Mouse (Mus musculus) neural tube, embryonic 14.5 days (tissue): Measurements from ENCODE around the gene Irf6. TPM values are rescaled to one million over a fixed set of nuclear protein-coding genes. Genes with fewer than 3 reads are reported as not detected.

Experiments
- ATAC-seq: fragments of 200-750 bp; cut with Nextera tagmentation; 2 replicates; pipeline ENCODE4 v1.8.0; 2017; ENCODE audit warnings: low read depth, mild to moderate bottlenecking, moderate TSS enrichment, moderate library complexity
- H3K27ac ChIP-seq: fragments of 300-500 bp; sonication (generic); 2 replicates; pipeline ENCODE4 v1.5.1; 2014; ENCODE audit warnings: low read depth, mild to moderate bottlenecking, control low read depth, low read length, moderate library complexity, mixed read lengths
- H3K27me3 ChIP-seq: fragments of 300-500 bp; sonication (generic); 2 replicates; pipeline ENCODE4 v1.6.1; 2014; ENCODE audit warnings: low read length; ENCODE audit not compliant: control insufficient read depth, insufficient read depth
- H3K36me3 ChIP-seq: fragments of 300-500 bp; sonication (generic); 2 replicates; pipeline ENCODE4 v1.6.1; 2014; ENCODE audit warnings: low read length, mixed read lengths; ENCODE audit not compliant: control insufficient read depth, insufficient read depth
- H3K4me1 ChIP-seq: fragments of 300-500 bp; sonication (generic); 2 replicates; pipeline ENCODE4 v1.6.1; 2014; ENCODE audit warnings: low read length; ENCODE audit not compliant: control insufficient read depth, insufficient read depth
- H3K4me2 ChIP-seq: fragments of 300-500 bp; sonication (generic); 2 replicates; pipeline ENCODE4 v1.6.1; 2014; ENCODE audit warnings: mild to moderate bottlenecking, low read depth, low read length, control low read depth
- H3K4me3 ChIP-seq: fragments of 300-500 bp; sonication (generic); 2 replicates; pipeline ENCODE4 v1.5.1; 2014; ENCODE audit warnings: low read depth, low read length, control low read depth, mixed read lengths
- H3K9ac ChIP-seq: fragments of 300-500 bp; sonication (generic); replicated peaks from 2 replicates; pipeline ENCODE4 v1.6.1; 2014; ENCODE audit warnings: low read depth, mild to moderate bottlenecking, control low read depth, low read length, mixed read lengths
- H3K9me3 ChIP-seq: fragments of 300-500 bp; sonication (generic); 2 replicates; pipeline ENCODE4 v1.6.1; 2016; ENCODE audit warnings: low read length; ENCODE audit not compliant: control insufficient read depth
- WGBS: fragments of 180-500 bp; shearing (Covaris S2); extraction: QIAGEN DNeasy Blood & Tissue Kit; methylation state at CpG from one replicate; pipeline ENCODE4 v1.1.7; 2014; 5-methylcytosine and 5-hydroxymethylcytosine counted together
- polyA plus RNA-seq: library from polyadenylated mRNA; unstranded; fragments of >200 nt; fragmentation: Nextera tagmentation; extraction: Ambion mirVana; gene quantifications from 2 replicates; pipeline ENCODE4 v1.2.1, GENCODE M21; 2014

Gene Irf6
- 0.64 and 0.80 TPM in 2 replicates for polyA plus RNA-seq

DNA sequence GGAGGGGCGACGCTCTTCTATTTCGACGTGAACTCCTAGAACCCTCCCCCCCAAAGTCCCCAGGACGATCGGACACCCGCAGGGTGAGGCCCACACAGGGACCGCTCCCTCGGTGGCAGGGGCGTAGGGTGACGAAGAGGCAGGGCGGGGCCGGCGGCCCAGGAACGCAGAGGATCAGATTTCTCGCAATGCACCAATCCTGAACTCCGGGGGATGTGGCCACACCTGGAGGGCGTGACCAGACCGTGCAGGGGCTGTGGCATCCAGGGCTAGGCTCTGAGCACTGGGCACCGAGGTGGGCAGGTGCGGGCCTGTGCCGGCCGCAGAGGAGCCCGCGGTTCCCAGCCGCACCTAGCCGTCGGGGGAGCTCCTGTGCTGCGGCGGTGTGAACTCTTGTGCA is at the start of gene Irf6:
Gene Irf6, plus strand, starts transcription at position 240 of the 400 bp plus-strand sequence.
- Histone ChIP-seq H3K4me3 (peak within 1 kb of the TSS; percentile 7; the same call in 1 of the 2 replicates), H3K9ac (no peak within 1 kb of the TSS), H3K36me3 (no peaks in the 10 kb centered on the region), H3K27me3 (peaks cover 20% of the 10 kb centered on the region), H3K4me1 (no peaks in the 10 kb centered on the region; the same call in 1 of the 2 replicates), H3K9me3 (no peaks in the 10 kb centered on the region), H3K4me2 (peak within 1 kb of the TSS; percentile 35), H3K27ac (no peak within 1 kb of the TSS)
- peak; percentile 54; the same call in 1 of the 2 replicates for ATAC-seq
- WGBS = under 1% methylated on average over 30 of the region's 30 CpGs

DNA sequence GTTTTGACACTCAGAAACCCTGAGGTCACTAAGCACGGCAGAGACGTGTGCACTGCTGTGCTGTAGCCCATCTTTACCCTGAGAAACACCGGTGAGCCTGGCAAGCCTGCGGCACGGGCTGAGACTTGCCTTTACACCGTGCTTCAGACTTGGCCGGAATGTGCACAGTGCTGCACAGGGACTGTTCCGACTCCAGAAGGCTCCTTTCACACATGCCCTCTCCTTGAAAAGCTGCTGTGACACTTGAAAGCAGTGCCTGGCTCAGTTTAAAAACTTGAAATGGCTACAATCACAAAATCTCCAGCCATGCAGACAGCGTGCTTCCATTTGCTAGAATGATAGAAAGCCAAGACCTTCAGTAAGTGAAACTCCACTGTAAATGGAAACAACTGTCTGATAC is 40.8 kb upstream of the Irf6 start:
- H3K4me3 ChIP-seq = no peak overlapping the region
- no peak for ATAC-seq
- H3K9ac ChIP-seq = no peak overlapping the region
- H3K4me2 ChIP-seq = no peak overlapping the region
- peaks cover 65% of the 10 kb centered on the region for H3K36me3 ChIP-seq
- H3K9me3 ChIP-seq = no peaks in the 10 kb centered on the region
- H3K27ac ChIP-seq = no peak overlapping the region
- 98% methylated on average over 9 of the region's 9 CpGs for WGBS
- H3K4me1 ChIP-seq = no peaks in the 10 kb centered on the region
- H3K27me3 ChIP-seq = no peaks in the 10 kb centered on the region

DNA sequence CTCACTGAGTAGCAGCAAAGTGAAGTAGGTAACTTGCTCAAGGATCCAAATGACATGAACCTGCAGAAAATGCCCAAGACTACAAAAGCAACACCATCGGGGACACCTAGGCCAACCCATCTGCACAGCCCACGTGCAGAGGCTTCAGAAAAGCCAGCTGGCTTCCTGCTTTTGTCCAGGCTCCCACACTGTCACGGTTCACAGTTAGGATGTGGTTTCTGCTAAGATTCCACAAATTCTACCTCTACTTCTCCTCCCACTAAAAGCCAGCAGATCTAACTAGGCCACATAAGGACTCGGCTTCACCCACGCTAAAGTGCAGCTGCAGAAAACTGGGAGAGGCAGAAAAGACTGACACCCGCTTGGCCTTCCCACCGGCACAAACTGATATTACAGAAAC is 30.1 kb upstream of the Irf6 start:
- H3K36me3 ChIP-seq = peaks cover 46% of the 10 kb centered on the region
- no peaks in the 10 kb centered on the region for H3K9me3 ChIP-seq
- no peak overlapping the region for H3K4me2 ChIP-seq
- no peak for ATAC-seq
- no peak overlapping the region for H3K9ac ChIP-seq
- H3K4me3 ChIP-seq = no peak overlapping the region
- H3K4me1 ChIP-seq = no peaks in the 10 kb centered on the region
- H3K27ac ChIP-seq = no peak overlapping the region
- no peaks in the 10 kb centered on the region for H3K27me3 ChIP-seq
- 94% methylated on average over 7 of the region's 7 CpGs for WGBS

DNA sequence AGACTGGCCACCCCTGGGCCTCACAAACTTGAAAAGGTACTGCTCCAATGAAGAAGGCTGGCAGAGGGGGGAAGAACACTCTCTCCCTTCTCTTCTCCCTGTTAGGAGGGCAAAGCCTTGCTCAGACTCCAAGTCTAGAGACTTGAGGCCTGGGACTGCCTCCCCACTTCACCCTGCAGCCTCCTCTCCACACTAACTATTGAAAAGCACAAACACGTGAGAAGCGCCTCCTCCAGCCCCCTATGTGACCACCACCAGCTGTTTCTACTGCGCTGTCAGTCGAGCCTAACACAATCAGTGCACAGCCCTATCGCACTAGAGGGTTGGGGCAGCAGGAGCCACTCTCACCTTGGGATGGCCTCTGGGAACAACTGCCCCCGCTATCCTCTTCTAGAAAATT is 29.6 kb upstream of the Irf6 start:
- peaks cover 41% of the 10 kb centered on the region for H3K36me3 ChIP-seq
- 95% methylated on average over 6 of the region's 6 CpGs for WGBS

DNA sequence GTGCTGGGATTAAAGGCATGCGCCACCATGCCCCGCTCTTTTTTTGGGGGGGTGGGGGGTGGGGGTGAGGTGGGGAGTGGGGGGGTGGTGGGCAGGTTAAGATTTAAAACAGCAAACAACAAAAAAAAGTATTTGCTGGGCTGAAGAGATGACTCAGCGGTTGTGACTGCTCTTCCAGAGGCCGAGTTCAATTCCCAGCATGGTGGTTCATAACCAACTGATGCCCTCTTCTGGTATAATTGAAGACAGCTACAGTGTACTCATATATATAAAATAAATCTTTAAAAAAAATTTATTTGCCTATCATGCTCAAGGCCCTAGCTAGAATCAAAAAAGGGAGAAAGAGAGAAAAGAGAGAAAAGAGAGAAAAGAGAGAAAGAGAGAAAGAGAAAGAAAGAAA is 27.1 kb upstream of the Irf6 start:
- peaks cover 7% of the 10 kb centered on the region for H3K4me1 ChIP-seq
- no peak overlapping the region for H3K4me3 ChIP-seq
- H3K9ac ChIP-seq = no peak overlapping the region
- no peaks in the 10 kb centered on the region for H3K9me3 ChIP-seq
- H3K27me3 ChIP-seq = no peaks in the 10 kb centered on the region
- H3K27ac ChIP-seq = no peak overlapping the region
- no peak overlapping the region for H3K4me2 ChIP-seq
- no peak for ATAC-seq
- 82% methylated on average over 4 of the region's 4 CpGs for WGBS
- peaks cover 22% of the 10 kb centered on the region for H3K36me3 ChIP-seq

More for the DNA sequence above, 29.6 kb upstream of the Irf6 start:
- Histone ChIP-seq H3K27me3 (no peaks in the 10 kb centered on the region), H3K4me1 (no peaks in the 10 kb centered on the region), H3K9ac (no peak overlapping the region), H3K4me2 (no peak overlapping the region), H3K4me3 (no peak overlapping the region), H3K9me3 (no peaks in the 10 kb centered on the region), H3K27ac (no peak overlapping the region)
- ATAC-seq = no peak

DNA sequence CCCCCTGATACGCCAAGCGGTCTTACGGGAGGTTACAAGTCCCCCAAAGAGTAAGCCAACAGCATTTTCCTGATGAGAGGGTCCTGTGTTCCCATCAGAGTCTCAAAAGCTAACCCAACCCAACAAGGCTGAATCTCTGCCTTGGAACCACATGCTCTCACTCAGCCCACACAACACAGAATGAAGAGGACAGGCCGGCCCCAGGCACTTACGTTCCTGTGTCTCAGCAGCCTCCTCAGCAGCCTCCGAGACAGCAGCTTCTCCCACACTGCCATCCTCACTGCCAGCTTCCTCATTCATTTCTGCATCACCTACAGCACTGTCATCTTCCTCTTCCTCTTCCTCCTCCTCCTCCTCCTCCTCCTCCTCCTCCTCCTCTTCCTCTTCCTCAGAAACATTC is 24.9 kb upstream of the Irf6 start:
- Histone ChIP-seq H3K9ac (no peak overlapping the region), H3K9me3 (no peaks in the 10 kb centered on the region), H3K4me3 (no peak overlapping the region), H3K27me3 (no peaks in the 10 kb centered on the region), H3K4me2 (no peak overlapping the region), H3K27ac (no peak overlapping the region), H3K36me3 (no peaks in the 10 kb centered on the region; the same call in none of the 2 replicates), H3K4me1 (peaks cover 7% of the 10 kb centered on the region)
- WGBS = 91% methylated on average over 6 of the region's 6 CpGs
- no peak for ATAC-seq

GRCm38 (mm10) chr1:193129321-193129720 is 23.6 kb upstream of the Irf6 start:
- no peaks in the 10 kb centered on the region for H3K9me3 ChIP-seq
- H3K9ac ChIP-seq = peak overlapping the region; percentile 74
- peaks cover 7% of the 10 kb centered on the region for H3K4me1 ChIP-seq
- no peak overlapping the region for H3K27ac ChIP-seq
- H3K4me2 ChIP-seq = peak overlapping the region; percentile 64
- WGBS = 30% methylated on average over 5 of the region's 5 CpGs
- no peaks in the 10 kb centered on the region for H3K27me3 ChIP-seq
- no peaks in the 10 kb centered on the region; the same call in 1 of the 2 replicates for H3K36me3 ChIP-seq
- H3K4me3 ChIP-seq = peak overlapping the region; percentile 96
- ATAC-seq = no peak

- H3K9ac ChIP-seq = peak within 1 kb of the TSS; percentile 74
- peak within 1 kb of the TSS; percentile 64 for H3K4me2 ChIP-seq
- H3K27me3 ChIP-seq = no peaks in the 10 kb centered on the region
- under 1% methylated on average over 61 of the region's 61 CpGs for WGBS
- peak; percentile 92 for ATAC-seq
- H3K4me3 ChIP-seq = peak within 1 kb of the TSS; percentile 96
- H3K9me3 ChIP-seq = no peaks in the 10 kb centered on the region
- H3K4me1 ChIP-seq = peaks cover 7% of the 10 kb centered on the region
- peak within 1 kb of the TSS; percentile 80 for H3K27ac ChIP-seq
- no peaks in the 10 kb centered on the region; the same call in 1 of the 2 replicates for H3K36me3 ChIP-seq
Measured at GRCm38 (mm10) chr1:193129786-193130455, 23.0 kb upstream of the Irf6 start, which contains the start of gene Diexf. TSS of gene Diexf (minus strand) at chr1:193130272.

GRCm38 (mm10) chr1:193130456-193130825 is 22.5 kb upstream of the Irf6 start:
- H3K27me3 ChIP-seq = no peaks in the 10 kb centered on the region
- peak overlapping the region; percentile 80 for H3K27ac ChIP-seq
- ATAC-seq = peak; percentile 60
- no peaks in the 10 kb centered on the region for H3K9me3 ChIP-seq
- peak overlapping the region; percentile 52 for H3K9ac ChIP-seq
- no peaks in the 10 kb centered on the region; the same call in 1 of the 2 replicates for H3K36me3 ChIP-seq
- H3K4me3 ChIP-seq = peak overlapping the region; percentile 96
- H3K4me1 ChIP-seq = peaks cover 7% of the 10 kb centered on the region
- H3K4me2 ChIP-seq = peak overlapping the region; percentile 53
- WGBS = 26% methylated on average over 11 of the region's 11 CpGs
